ENCODE assay signal across 8 mouse cellular contexts in the genomic region with DNA sequence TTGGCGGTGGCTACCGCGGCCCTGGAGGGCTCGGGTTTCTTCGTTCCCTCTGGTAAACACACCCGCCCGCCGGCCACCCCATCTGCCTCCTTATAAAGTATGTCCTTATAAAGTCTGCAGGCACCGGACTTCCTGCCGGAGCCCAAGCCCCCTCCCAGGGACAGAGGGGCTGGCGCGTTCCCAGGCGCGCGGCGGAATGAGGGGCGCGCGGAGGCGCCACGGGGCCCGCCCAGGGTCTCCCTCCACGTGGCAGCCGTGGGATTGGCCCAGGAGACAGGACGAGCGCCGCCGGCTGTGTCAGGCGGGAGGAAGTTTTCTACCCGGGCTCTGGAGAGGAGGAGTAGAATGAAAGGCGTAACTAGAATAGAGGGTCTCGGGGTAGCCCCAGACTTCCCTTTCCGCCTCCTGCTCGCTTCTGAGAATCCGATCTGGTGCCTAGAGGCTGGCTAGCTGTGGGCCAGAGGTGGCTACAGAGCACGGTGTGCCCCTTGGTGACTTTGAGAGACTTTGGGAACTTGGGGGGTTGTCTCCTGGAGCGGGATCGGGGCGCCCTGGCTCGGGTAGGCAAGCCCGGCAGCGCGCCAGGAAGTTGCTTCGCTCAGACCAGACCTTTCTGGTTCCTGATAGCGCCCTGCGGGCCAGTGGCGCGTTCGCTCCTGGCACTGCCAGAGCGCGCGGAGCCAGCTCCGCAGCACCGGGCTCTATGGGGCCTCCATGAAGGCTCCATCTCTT. TPM values are rescaled to one million over a fixed set of nuclear protein-coding genes. Genes with fewer than 3 reads are reported as not detected.
DNase-seq lines count a peak whose midpoint lies in the region; ATAC-seq and TF ChIP-seq lines count a peak whose summit lies in the region.

No protein-coding gene starts in this region.

- no peaks in the 10 kb centered on the region for H3K9me3 ChIP-seq in embryonic facial prominence, embryonic 14.5 days (ENCODE audit: control insufficient read depth, low read length)
- H3K9me3 ChIP-seq in heart, embryonic 12.5 days (replicated peaks): no peaks in the 10 kb centered on the region
- no peaks in the 10 kb centered on the region for H3K9me3 ChIP-seq in kidney, embryonic 14.5 days (ENCODE audit: control insufficient read depth, low read length)

- H3K4me2 ChIP-seq in embryonic facial prominence, embryonic 14.5 days (ENCODE audit: low read depth, low read length): peak overlapping the region; percentile 91
- peak overlapping the region; percentile 93 for H3K4me2 ChIP-seq in heart, embryonic 12.5 days
- peak overlapping the region; percentile 74 for H3K4me2 ChIP-seq in kidney, embryonic 14.5 days (replicated peaks; ENCODE audit: low read depth, low read length)

- WGBS in embryonic facial prominence, embryonic 14.5 days: under 1% methylated on average over 36 of the region's 54 CpGs
- WGBS in heart, embryonic 12.5 days: under 1% methylated on average over 54 of the region's 54 CpGs
- WGBS in kidney, embryonic 14.5 days: under 1% methylated on average over 54 of the region's 54 CpGs

- no peak overlapping the region for H3K27ac ChIP-seq in layer of hippocampus, adult 2 months
- peak overlapping the region; percentile 88 for H3K27ac ChIP-seq in embryonic facial prominence, embryonic 14.5 days (replicated peaks; ENCODE audit: low read depth, low read length)
- H3K27ac ChIP-seq in heart, embryonic 12.5 days (ENCODE audit: poor library complexity, severe bottlenecking): peak overlapping the region; percentile 98
- peak overlapping the region; percentile 78 for H3K27ac ChIP-seq in kidney, embryonic 14.5 days (ENCODE audit: low read depth, low read length)

- no peaks in the 10 kb centered on the region for H3K36me3 ChIP-seq in embryonic facial prominence, embryonic 14.5 days (ENCODE audit: control insufficient read depth, insufficient read depth, low read length)
- H3K36me3 ChIP-seq in heart, embryonic 12.5 days: 0 out of 2 replicates have a peak, but pooled peaks cover 5% of the 10 kb centered on the region
- H3K36me3 ChIP-seq in kidney, embryonic 14.5 days (ENCODE audit: control insufficient read depth, insufficient read depth, low read length): no peaks in the 10 kb centered on the region

- peak; percentile 92 for ATAC-seq in embryonic facial prominence, embryonic 14.5 days (ENCODE audit: low read depth)
- ATAC-seq in heart, embryonic 12.5 days (ENCODE audit: insufficient number of reproducible peaks, low FRiP score): peak; percentile 88
- ATAC-seq in kidney, embryonic 14.5 days (ENCODE audit: low FRiP score, low TSS enrichment): peak; percentile 95

- H3K9ac ChIP-seq in embryonic facial prominence, embryonic 14.5 days (ENCODE audit: low read depth, low read length): peak overlapping the region; percentile 83
- peak overlapping the region; percentile 93 for H3K9ac ChIP-seq in heart, embryonic 12.5 days
- peak overlapping the region; percentile 82 for H3K9ac ChIP-seq in kidney, embryonic 14.5 days (ENCODE audit: low read depth, low read length)

- TF ChIP-seq CTCF in layer of hippocampus, adult 2 months (conservative IDR thresholded peaks at IDR 0.05): no peak

- no peak for DNase-seq in layer of hippocampus, adult 2 months (ENCODE audit: low spot score in 2 of 2)
- no peak for DNase-seq in layer of hippocampus, adult 8-10 months (ENCODE audit: low spot score in 2 of 2)
- DNase-seq in embryonic facial prominence, embryonic 14.5 days (ENCODE audit: low spot score): peak; percentile 92
- DNase-seq in lung, postnatal 14 days: peak; percentile 66
- DNase-seq in retina, embryonic 14.5 days (ENCODE audit: low spot score): peak; percentile 81
- peak; percentile 41 to 59 for DNase-seq in urinary bladder, postnatal 36 days (ENCODE audit: low spot score in 2 of 2)

- 0 out of 2 replicates have a peak, but pooled peaks cover 6% of the 10 kb centered on the region for H3K27me3 ChIP-seq in embryonic facial prominence, embryonic 14.5 days (replicated peaks; ENCODE audit: control insufficient read depth, insufficient read depth, low read length)
- 0 out of 2 replicates have a peak, but pooled peaks cover 10% of the 10 kb centered on the region for H3K27me3 ChIP-seq in heart, embryonic 12.5 days (replicated peaks)
- 0 out of 2 replicates have a peak, but pooled peaks cover 8% of the 10 kb centered on the region for H3K27me3 ChIP-seq in kidney, embryonic 14.5 days (ENCODE audit: control insufficient read depth, insufficient read depth, low read length)

- peaks cover 14% of the 10 kb centered on the region for H3K4me1 ChIP-seq in embryonic facial prominence, embryonic 14.5 days (ENCODE audit: control insufficient read depth, insufficient read depth, low read length)
- H3K4me1 ChIP-seq in heart, embryonic 12.5 days (replicated peaks): peaks cover 36% of the 10 kb centered on the region
- peaks cover 9% of the 10 kb centered on the region; the same call in 1 of the 2 replicates for H3K4me1 ChIP-seq in kidney, embryonic 14.5 days (ENCODE audit: control insufficient read depth, insufficient read depth, low read length)

- peak overlapping the region; percentile 60 for H3K4me3 ChIP-seq in layer of hippocampus, adult 2 months
- H3K4me3 ChIP-seq in embryonic facial prominence, embryonic 14.5 days (ENCODE audit: low read depth, low read length): peak overlapping the region; percentile 66
- peak overlapping the region; percentile 90 for H3K4me3 ChIP-seq in heart, embryonic 12.5 days
- peak overlapping the region; percentile 67 for H3K4me3 ChIP-seq in kidney, embryonic 14.5 days (ENCODE audit: low read length)

RNA-seq across cellular contexts. Expression of a gene that starts 1.5 kb away (rescaled TPM):
- under 1 TPM; 0.27 to 0.79 TPM for total RNA-seq in layer of hippocampus, adult 2 months (2021)
- total RNA-seq in layer of hippocampus, adult 8-10 months (2022): 1 to 10 TPM in 1 of 4 experiments, under 1 TPM in 2, not detected in 1; 0.34 to 1.3 (median 0.63) TPM
- polyA plus RNA-seq in embryonic facial prominence, embryonic 14.5 days (2014; fragmentation: Nextera tagmentation; extraction: Ambion mirVana): 14.3 and 17.0 TPM in 2 replicates
- 21.8 and 23.0 TPM in 2 replicates for polyA plus RNA-seq in heart, embryonic 12.5 days (2016; fragmentation: Nextera tagmentation; extraction: Ambion mirVana)
- 15.5 and 19.4 TPM in 2 replicates for polyA plus RNA-seq in kidney, embryonic 14.5 days (2014; fragmentation: Nextera tagmentation; extraction: Ambion mirVana)

RNA-seq across cellular contexts. Expression of a gene that starts 13.4 kb away (rescaled TPM):
- 10 to 100 TPM; 48.7 to 57.5 TPM for total RNA-seq in layer of hippocampus, adult 2 months (2021)
- total RNA-seq in layer of hippocampus, adult 8-10 months (2022): 10 to 100 TPM; 44.2 to 55.4 (median 50.7) TPM
- polyA plus RNA-seq in embryonic facial prominence, embryonic 14.5 days (2014; fragmentation: Nextera tagmentation; extraction: Ambion mirVana): 55.5 and 55.7 TPM in 2 replicates
- polyA plus RNA-seq in heart, embryonic 12.5 days (2016; fragmentation: Nextera tagmentation; extraction: Ambion mirVana): 62.2 and 65.6 TPM in 2 replicates
- 65.3 and 79.4 TPM in 2 replicates for polyA plus RNA-seq in kidney, embryonic 14.5 days (2014; fragmentation: Nextera tagmentation; extraction: Ambion mirVana)

RNA-seq across cellular contexts. Expression of a gene that starts 17.7 kb away (rescaled TPM):
- not detected for total RNA-seq in layer of hippocampus, adult 2 months (2021)
- not detected for total RNA-seq in layer of hippocampus, adult 8-10 months (2022)
- 0.48 and 1.6 TPM in 2 replicates for polyA plus RNA-seq in embryonic facial prominence, embryonic 14.5 days (2014; fragmentation: Nextera tagmentation; extraction: Ambion mirVana)
- polyA plus RNA-seq in heart, embryonic 12.5 days (2016; fragmentation: Nextera tagmentation; extraction: Ambion mirVana): 0.17 and 0.43 TPM in 2 replicates
- polyA plus RNA-seq in kidney, embryonic 14.5 days (2014; fragmentation: Nextera tagmentation; extraction: Ambion mirVana): 0.16 and 0.24 TPM in 2 replicates

RNA-seq across cellular contexts. Expression of a gene that starts 41.6 kb away (rescaled TPM):
- 1 to 10 TPM; 6.0 to 6.1 TPM for total RNA-seq in layer of hippocampus, adult 2 months (2021)
- 1 to 10 TPM; 5.2 to 9.3 (median 5.6) TPM for total RNA-seq in layer of hippocampus, adult 8-10 months (2022)
- 44.5 and 48.2 TPM in 2 replicates for polyA plus RNA-seq in embryonic facial prominence, embryonic 14.5 days (2014; fragmentation: Nextera tagmentation; extraction: Ambion mirVana)
- 90.0 and 95.3 TPM in 2 replicates for polyA plus RNA-seq in heart, embryonic 12.5 days (2016; fragmentation: Nextera tagmentation; extraction: Ambion mirVana)
- 25.3 and 29.0 TPM in 2 replicates for polyA plus RNA-seq in kidney, embryonic 14.5 days (2014; fragmentation: Nextera tagmentation; extraction: Ambion mirVana)

RNA-seq across cellular contexts. Expression of a gene that starts 46.3 kb away (rescaled TPM):
- total RNA-seq in layer of hippocampus, adult 2 months (2021): 10 to 100 TPM; 85.9 to 88.8 TPM
- total RNA-seq in layer of hippocampus, adult 8-10 months (2022): 10 to 100 TPM; 63.8 to 85.9 (median 79.0) TPM
- polyA plus RNA-seq in embryonic facial prominence, embryonic 14.5 days (2014; fragmentation: Nextera tagmentation; extraction: Ambion mirVana): 2.5 and 3.4 TPM in 2 replicates
- 0.67 and 1.2 TPM in 2 replicates for polyA plus RNA-seq in heart, embryonic 12.5 days (2016; fragmentation: Nextera tagmentation; extraction: Ambion mirVana)
- 1.6 and 2.1 TPM in 2 replicates for polyA plus RNA-seq in kidney, embryonic 14.5 days (2014; fragmentation: Nextera tagmentation; extraction: Ambion mirVana)

Comparison
In these comparisons a context has a peak if more than half of its experiments do, and no peak if none do; other contexts are left out.
1. DNase-seq: peak in embryonic facial prominence, embryonic 14.5 days (single experiment), lung, postnatal 14 days (single experiment), retina, embryonic 14.5 days (single experiment) and urinary bladder, postnatal 36 days (2 of 2); none in layer of hippocampus, adult 2 months (0 of 2) and layer of hippocampus, adult 8-10 months (0 of 2).
2. Peak in every context shown above with its lines, with median percentiles within 50 percentile points of each other: H3K4me3 ChIP-seq, ATAC-seq, H3K4me2 ChIP-seq and H3K9ac ChIP-seq.